Mouse (Mus musculus) small intestine, adult 2 months (tissue): ENCODE results near the gene Slc28a3. TPM values are rescaled to one million over a fixed set of nuclear protein-coding genes. Genes with fewer than 3 reads are reported as not detected.

Experiments
- H3K27ac ChIP-seq: fragments of 200-500 bp; 2 replicates; pipeline ENCODE4 v1.5.1; 2012; ENCODE audit warnings: low read depth, low read length, control low read depth, inconsistent platforms; ENCODE audit not compliant: insufficient read depth
- H3K27me3 ChIP-seq: fragments of 200-500 bp; 2 replicates; pipeline ENCODE4 v1.6.1; 2012; ENCODE audit warnings: mild to moderate bottlenecking, moderate library complexity, low read length, inconsistent platforms; ENCODE audit not compliant: control insufficient read depth, insufficient read depth
- H3K36me3 ChIP-seq: fragments of 200-500 bp; 2 replicates; pipeline ENCODE4 v1.6.1; 2012; ENCODE audit warnings: mild to moderate bottlenecking, low read length, control low read depth, inconsistent platforms; ENCODE audit not compliant: control insufficient read depth, insufficient read depth
- H3K4me1 ChIP-seq: fragments of 200-500 bp; 2 replicates; pipeline ENCODE4 v1.6.1; 2012; ENCODE audit warnings: low read length, inconsistent platforms, mixed read lengths; ENCODE audit not compliant: control insufficient read depth, insufficient read depth, insufficient read length
- H3K4me3 ChIP-seq: fragments of 200-500 bp; 2 replicates; pipeline ENCODE4 v1.5.1; 2012; ENCODE audit warnings: low read depth, mild to moderate bottlenecking, control low read depth, inconsistent platforms, low read length, moderate library complexity
- CTCF ChIP-seq: fragments of 200-500 bp; IDR thresholded peaks from 2 replicates; pipeline ENCODE4 v1.5.1; 2012; ENCODE audit warnings: low read depth, mild to moderate bottlenecking, control low read depth, inconsistent platforms, low read length, moderate library complexity, mixed read lengths; ENCODE audit not compliant: insufficient replicate concordance, insufficient read length; ENCODE audit errors: extremely low read depth
- POLR2A ChIP-seq: fragments of 200-500 bp; IDR thresholded peaks from 2 replicates; pipeline ENCODE4 v1.6.1; 2012; ENCODE audit warnings: low read depth, mild to moderate bottlenecking, control low read depth, inconsistent platforms, low read length, moderate library complexity
- WGBS: fragments of 180-500 bp; shearing (Covaris S2); methylation state at CpG from one replicate; pipeline ENCODE4 v1.1.7; 2018; 5-methylcytosine and 5-hydroxymethylcytosine counted together
- polyA plus RNA-seq: library from polyadenylated mRNA; depleted of rRNA; stranded (reverse); fragments of >200 nt; gene quantifications from 2 replicates; pipeline ENCODE4 v1.2.3, GENCODE M21; 2012

Slc28a3 gene
- polyA plus RNA-seq, 1 experiment = 3.7 TPM

DNA sequence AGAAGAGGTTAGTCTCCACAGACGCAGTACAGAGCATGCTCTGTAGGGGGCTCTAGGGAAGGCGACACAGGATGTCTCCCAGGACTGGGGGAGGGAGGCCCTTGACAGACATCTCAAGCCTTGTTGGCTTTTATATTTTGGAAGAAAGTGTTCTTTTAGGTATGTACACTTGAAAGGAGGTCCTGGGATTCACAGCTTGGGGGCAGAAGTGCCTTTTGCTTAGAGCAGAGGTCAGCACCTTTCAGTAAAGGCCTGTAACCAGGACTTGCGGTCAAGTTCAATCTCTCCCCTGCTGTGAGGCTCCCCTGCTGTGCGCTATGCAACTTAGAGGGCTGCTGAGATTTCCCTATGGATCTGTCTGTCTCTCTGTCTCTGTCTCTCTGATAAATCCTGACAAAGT is 23.2 kb upstream of the Slc28a3 start:
- H3K4me3 ChIP-seq = no peak overlapping the region
- no peak for TF ChIP-seq POLR2A
- no peak overlapping the region for H3K27ac ChIP-seq
- 45% methylated on average over 4 of the region's 4 CpGs for WGBS
- H3K4me1 ChIP-seq = peaks cover 6% of the 10 kb centered on the region; the same call in 1 of the 2 replicates
- H3K27me3 ChIP-seq = no peaks in the 10 kb centered on the region
- H3K36me3 ChIP-seq = no peaks in the 10 kb centered on the region

DNA sequence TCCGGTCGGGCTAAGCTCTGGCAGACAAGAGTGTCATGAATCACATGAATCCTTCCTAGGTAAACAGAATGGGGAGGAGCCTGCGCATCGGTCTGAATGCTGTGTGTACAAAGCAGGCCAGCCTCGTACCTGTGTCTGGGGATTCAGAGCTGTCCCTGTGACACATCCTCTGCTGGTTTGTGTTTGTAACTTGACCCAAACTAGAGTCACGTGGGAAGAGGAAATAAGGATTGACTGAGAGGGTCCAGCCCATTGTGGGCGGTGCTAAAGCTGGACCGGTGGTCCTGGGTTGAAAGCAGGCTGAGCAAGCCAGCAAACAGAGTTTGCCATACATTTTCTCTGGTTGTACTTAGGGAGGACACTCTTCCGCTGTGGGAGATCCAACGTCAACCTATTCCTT is 20.1 kb upstream of the Slc28a3 start:
- H3K4me3 ChIP-seq = no peak overlapping the region
- WGBS = 45% methylated on average over 10 of the region's 10 CpGs

DNA sequence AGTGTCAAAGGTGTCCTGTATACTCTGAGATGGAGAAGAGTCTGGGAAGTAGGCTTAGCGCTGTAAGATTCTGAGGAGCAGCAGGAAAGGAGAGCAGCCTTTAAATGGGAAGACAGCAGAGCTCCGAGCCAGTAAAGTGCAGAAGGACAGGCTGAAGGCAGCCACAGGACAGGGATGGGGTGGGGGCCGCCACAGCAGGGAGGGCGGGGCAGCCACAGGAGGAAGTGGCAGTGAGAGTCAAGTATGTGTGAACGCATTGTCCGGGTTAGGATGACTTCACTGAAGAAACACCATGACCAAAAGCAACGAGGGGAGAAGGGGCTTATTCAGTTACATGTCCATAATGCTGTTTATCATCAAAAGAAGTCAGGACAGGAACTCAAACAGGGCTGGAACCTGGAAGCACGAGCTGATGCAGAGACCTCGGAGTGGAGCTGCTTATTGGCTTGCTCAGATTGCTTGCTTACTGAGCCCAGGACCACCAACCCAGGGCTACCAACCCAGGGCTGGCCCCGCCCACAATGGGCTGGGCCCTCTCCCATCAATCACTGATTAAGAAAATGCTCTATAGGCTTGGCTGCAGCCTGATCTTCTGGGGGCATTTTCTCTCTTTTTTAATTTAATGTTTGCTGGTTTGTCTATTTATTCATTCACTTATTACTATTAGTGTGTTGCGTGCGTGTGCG is 18.8 kb upstream of the Slc28a3 start:
- WGBS = 27% methylated on average over 13 of the region's 13 CpGs
- TF ChIP-seq CTCF (no peak), POLR2A (no peak)

More for the DNA sequence above, 20.1 kb upstream of the Slc28a3 start:
- no peak for TF ChIP-seq CTCF
- Histone ChIP-seq H3K36me3 (no peaks in the 10 kb centered on the region), H3K27ac (no peak overlapping the region), H3K4me1 (peaks cover 6% of the 10 kb centered on the region; the same call in 1 of the 2 replicates), H3K27me3 (no peaks in the 10 kb centered on the region)

GRCm38 (mm10) chr13:58622647-58623046 is 12.0 kb upstream of the Slc28a3 start:
- Histone ChIP-seq H3K27ac (no peak overlapping the region), H3K4me1 (peaks cover 7% of the 10 kb centered on the region; the same call in 1 of the 2 replicates), H3K36me3 (no peaks in the 10 kb centered on the region), H3K27me3 (no peaks in the 10 kb centered on the region), H3K4me3 (0 out of 2 replicates have a peak overlapping the region, but pooled peaks have one; percentile 7)
- 10% methylated on average over 8 of the region's 8 CpGs for WGBS
- TF ChIP-seq POLR2A (no peak), CTCF (no peak)

More for the DNA sequence above, 18.8 kb upstream of the Slc28a3 start:
- H3K27me3 ChIP-seq = no peaks in the 10 kb centered on the region
- no peak overlapping the region for H3K4me3 ChIP-seq
- H3K36me3 ChIP-seq = no peaks in the 10 kb centered on the region
- no peak overlapping the region for H3K27ac ChIP-seq
- H3K4me1 ChIP-seq = peaks cover 6% of the 10 kb centered on the region; the same call in 1 of the 2 replicates

DNA sequence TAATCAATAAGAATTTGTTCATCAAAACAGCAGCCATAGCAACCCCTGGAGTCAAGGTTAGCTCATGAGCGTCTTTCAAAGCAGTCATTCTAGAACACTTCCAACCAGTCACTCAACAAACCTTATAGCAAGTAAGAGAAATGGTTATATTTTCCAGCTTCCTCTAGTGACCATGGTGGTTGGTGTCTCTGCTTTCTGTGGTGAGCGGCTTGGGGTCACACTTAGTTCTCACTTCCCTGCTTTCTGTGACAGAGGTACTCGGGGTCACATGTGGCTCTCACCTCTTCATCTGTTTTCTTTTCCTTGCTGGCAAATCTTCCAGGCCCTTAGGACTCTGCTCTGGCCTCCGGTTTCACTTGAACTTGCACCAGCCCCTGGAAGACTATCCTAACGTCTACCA is 8.6 kb upstream of the Slc28a3 start:
- no peak for TF ChIP-seq CTCF
- no peak for TF ChIP-seq POLR2A
- Histone ChIP-seq H3K36me3 (no peaks in the 10 kb centered on the region), H3K4me1 (peaks cover 7% of the 10 kb centered on the region; the same call in 1 of the 2 replicates), H3K4me3 (no peak overlapping the region), H3K27me3 (no peaks in the 10 kb centered on the region), H3K27ac (no peak overlapping the region)
- WGBS = 72% methylated on average over 5 of the region's 5 CpGs

- TF ChIP-seq POLR2A = no peak
- TF ChIP-seq CTCF = no peak
- H3K4me3 ChIP-seq = peak overlapping the region; percentile 59
- peak overlapping the region; percentile 82 for H3K27ac ChIP-seq
- H3K27me3 ChIP-seq = no peaks in the 10 kb centered on the region
- no peaks in the 10 kb centered on the region for H3K36me3 ChIP-seq
- WGBS = 8% methylated on average over 7 of the region's 7 CpGs
- peaks cover 15% of the 10 kb centered on the region for H3K4me1 ChIP-seq
Observed at GRCm38 (mm10) chr13:58610059-58610458, 618 bp downstream of the Slc28a3 start.

DNA sequence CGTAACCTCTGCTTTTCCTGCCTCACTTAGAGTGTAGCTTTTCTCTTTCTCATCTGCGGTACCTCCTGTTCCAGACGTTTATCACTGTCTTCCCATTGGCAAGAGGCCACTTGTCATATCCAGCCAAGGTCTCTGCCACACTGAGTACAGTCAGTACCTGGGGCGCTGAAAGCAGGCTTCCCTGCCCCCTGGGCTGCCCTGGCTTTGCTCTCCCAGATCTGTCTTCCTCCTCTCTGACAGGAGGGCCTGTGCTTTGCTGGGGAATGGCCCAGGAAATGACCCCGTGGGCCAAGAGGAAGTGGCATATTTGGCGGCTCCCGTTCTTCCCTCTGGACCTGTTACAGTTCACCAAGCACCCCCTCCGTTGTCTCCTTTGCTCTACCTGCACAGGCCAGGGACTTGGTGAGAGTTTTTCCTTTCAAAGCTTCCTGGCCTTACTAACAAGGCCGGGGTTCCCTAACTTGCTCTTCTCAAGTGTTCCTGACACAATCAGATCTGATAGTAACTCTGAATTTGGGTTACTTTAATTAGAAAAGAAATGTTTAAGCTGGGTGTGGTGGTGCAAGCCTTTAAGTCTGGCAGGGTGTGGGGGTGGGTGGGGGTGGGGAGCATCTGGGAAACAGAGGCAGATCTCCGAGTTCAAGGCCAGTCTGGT is 9.3 kb downstream of the Slc28a3 start:
- no peak for TF ChIP-seq POLR2A
- no peak for TF ChIP-seq CTCF
- H3K27me3 ChIP-seq = no peaks in the 10 kb centered on the region
- peaks cover 16% of the 10 kb centered on the region; the same call in 1 of the 2 replicates for H3K4me1 ChIP-seq
- H3K36me3 ChIP-seq = no peaks in the 10 kb centered on the region
- H3K27ac ChIP-seq = peak overlapping the region; percentile 25; the same call in 1 of the 2 replicates
- 24% methylated on average over 10 of the region's 10 CpGs for WGBS
- H3K4me3 ChIP-seq = no peak overlapping the region
